Mouse (Mus musculus): Measurements from ENCODE around the gene Nmnat2. TPM values are rescaled to one million over a fixed set of nuclear protein-coding genes. Genes with fewer than 3 reads are reported as not detected.

Nmnat2 gene
- total RNA-seq (2018; cell fraction: chromatin; rRNA removed), result under 1 TPM in 1 of 26 experiments, not detected in 25; 0.63 TPM
- total RNA-seq (2018; cell fraction: cytosol; rRNA removed), result not detected
- under 1 TPM in 1 of 26 experiments, not detected in 25; 0.89 TPM for total RNA-seq (2018; cell fraction: nucleus; rRNA removed)
- polyA plus RNA-seq (2018), result not detected in 3 replicates

GRCm38 (mm10) chr1:152954821-152955523 is at the start of gene Nmnat2:
Gene Nmnat2, plus strand, starts transcription at chr1:152954993.
- no peaks in the 10 kb centered on the region for H3K79me2 ChIP-seq (ENCODE audit: inconsistent target)
- 5% methylated on average over 40 of the region's 42 CpGs for WGBS (ENCODE audit: missing documents)
- H3K36me3 ChIP-seq (ENCODE audit: inconsistent target), result no peaks in the 10 kb centered on the region
- H3K27ac ChIP-seq, result no peak within 1 kb of the TSS
- no peak within 1 kb of the TSS for H3K4me3 ChIP-seq (ENCODE audit: inconsistent target)

GRCm38 (mm10) chr1:152913483-152914460 is 41.0 kb upstream of the Nmnat2 start:
- Histone ChIP-seq H3K36me3 (ENCODE audit: inconsistent target) (no peaks in the 10 kb centered on the region), H3K79me2 (ENCODE audit: inconsistent target) (no peaks in the 10 kb centered on the region), H3K27ac (no peak overlapping the region), H3K4me3 (ENCODE audit: inconsistent target) (no peak overlapping the region)
- 97% methylated on average over 6 of the region's 6 CpGs for WGBS (ENCODE audit: missing documents)

GRCm38 (mm10) chr1:152915766-152916165 is 39.0 kb upstream of the Nmnat2 start:
- H3K36me3 ChIP-seq (ENCODE audit: inconsistent target), result no peaks in the 10 kb centered on the region
- H3K4me3 ChIP-seq (ENCODE audit: inconsistent target), result no peak overlapping the region
- WGBS (ENCODE audit: missing documents), result 91% methylated on average over 5 of the region's 5 CpGs
- H3K79me2 ChIP-seq (ENCODE audit: inconsistent target), result no peaks in the 10 kb centered on the region
- H3K27ac ChIP-seq, result no peak overlapping the region

DNA sequence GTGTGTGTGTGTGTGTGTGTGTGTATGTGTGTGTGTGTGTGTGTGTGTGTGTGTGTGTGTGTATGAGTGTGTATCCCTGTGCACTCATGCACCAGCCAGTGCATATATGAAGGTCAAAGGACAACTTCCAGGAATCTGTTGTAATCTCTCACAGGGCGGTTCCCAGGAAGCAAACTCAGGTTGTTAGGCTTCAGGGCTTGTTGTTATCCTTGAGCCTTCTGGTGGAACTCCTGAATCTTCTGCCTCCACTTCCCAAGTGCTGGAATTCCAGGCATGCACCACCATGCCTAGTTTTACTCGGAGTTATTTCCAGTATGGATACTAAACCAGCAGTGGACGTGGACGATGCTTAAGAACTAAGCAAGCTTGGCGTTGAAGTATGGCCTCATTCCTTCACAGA is 37.9 kb upstream of the Nmnat2 start:
- Histone ChIP-seq H3K79me2 (ENCODE audit: inconsistent target) (no peaks in the 10 kb centered on the region), H3K36me3 (ENCODE audit: inconsistent target) (no peaks in the 10 kb centered on the region), H3K27ac (no peak overlapping the region), H3K4me3 (ENCODE audit: inconsistent target) (no peak overlapping the region)
- WGBS (ENCODE audit: missing documents), result 97% methylated on average over 5 of the region's 5 CpGs

- no peaks in the 10 kb centered on the region for H3K36me3 ChIP-seq (ENCODE audit: inconsistent target)
- no peak overlapping the region for H3K27ac ChIP-seq
- no peaks in the 10 kb centered on the region for H3K79me2 ChIP-seq (ENCODE audit: inconsistent target)
- no peak overlapping the region for H3K4me3 ChIP-seq (ENCODE audit: inconsistent target)
- 92% methylated on average over 4 of the region's 4 CpGs for WGBS (ENCODE audit: missing documents)
Measured at GRCm38 (mm10) chr1:152917626-152918025, 37.2 kb upstream of the Nmnat2 start.

DNA sequence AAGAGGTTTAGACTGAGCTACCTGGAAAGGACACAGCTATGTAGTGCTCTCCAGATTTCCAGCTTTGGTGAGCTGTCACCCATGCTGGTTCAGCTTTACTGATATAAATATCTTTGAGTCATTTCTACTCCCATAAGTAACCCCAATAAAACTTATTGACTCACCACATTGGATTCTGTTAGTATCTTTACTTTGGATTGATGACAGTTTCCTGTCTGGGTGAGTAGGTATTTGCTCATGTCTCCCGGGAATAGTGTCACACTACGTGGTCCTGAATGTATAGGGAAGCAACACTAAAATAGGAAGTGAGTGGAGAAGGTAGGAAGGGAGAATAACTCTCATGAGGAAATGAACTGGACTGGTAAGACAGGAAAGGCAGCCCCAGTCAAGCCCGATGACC is 33.0 kb upstream of the Nmnat2 start:
- Histone ChIP-seq H3K4me3 (ENCODE audit: inconsistent target) (no peak overlapping the region), H3K79me2 (ENCODE audit: inconsistent target) (no peaks in the 10 kb centered on the region), H3K36me3 (ENCODE audit: inconsistent target) (no peaks in the 10 kb centered on the region), H3K27ac (no peak overlapping the region)
- WGBS (ENCODE audit: missing documents), result 50% methylated on average over 3 of the region's 3 CpGs

- Histone ChIP-seq H3K4me3 (ENCODE audit: inconsistent target) (no peak overlapping the region), H3K27ac (no peak overlapping the region)
Measured at GRCm38 (mm10) chr1:152933962-152934361, 20.8 kb upstream of the Nmnat2 start.

GRCm38 (mm10) chr1:152935476-152935875 is 19.3 kb upstream of the Nmnat2 start:
- H3K36me3 ChIP-seq (ENCODE audit: inconsistent target), result no peaks in the 10 kb centered on the region
- H3K79me2 ChIP-seq (ENCODE audit: inconsistent target), result no peaks in the 10 kb centered on the region
- WGBS (ENCODE audit: missing documents), result 97% methylated on average over 5 of the region's 6 CpGs
- H3K4me3 ChIP-seq (ENCODE audit: inconsistent target), result no peak overlapping the region
- no peak overlapping the region for H3K27ac ChIP-seq

More at GRCm38 (mm10) chr1:152933962-152934361, 20.8 kb upstream of the Nmnat2 start:
- Histone ChIP-seq H3K79me2 (ENCODE audit: inconsistent target) (no peaks in the 10 kb centered on the region), H3K36me3 (ENCODE audit: inconsistent target) (no peaks in the 10 kb centered on the region)
- WGBS (ENCODE audit: missing documents), result 37% methylated on average over 11 of the region's 11 CpGs

DNA sequence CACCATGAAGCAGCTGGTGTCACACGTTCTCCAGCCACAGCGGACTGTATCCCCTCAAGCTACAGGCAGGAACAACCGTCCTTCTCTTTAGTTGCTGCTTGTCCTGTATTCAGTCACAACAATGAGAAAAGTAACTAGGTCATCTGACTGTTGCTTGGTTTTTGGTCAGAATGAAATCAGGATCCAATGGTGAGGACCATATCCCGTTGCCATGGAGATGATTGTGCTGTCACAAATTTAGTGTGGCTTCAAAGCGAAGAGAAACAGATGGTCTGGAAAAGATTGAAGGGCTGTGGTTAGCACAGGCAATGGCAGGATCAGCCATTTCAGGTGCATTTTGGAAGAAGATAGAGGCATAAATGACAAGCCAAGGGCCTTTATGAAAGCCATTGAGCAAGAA is 18.4 kb upstream of the Nmnat2 start:
- no peak overlapping the region for H3K27ac ChIP-seq

DNA sequence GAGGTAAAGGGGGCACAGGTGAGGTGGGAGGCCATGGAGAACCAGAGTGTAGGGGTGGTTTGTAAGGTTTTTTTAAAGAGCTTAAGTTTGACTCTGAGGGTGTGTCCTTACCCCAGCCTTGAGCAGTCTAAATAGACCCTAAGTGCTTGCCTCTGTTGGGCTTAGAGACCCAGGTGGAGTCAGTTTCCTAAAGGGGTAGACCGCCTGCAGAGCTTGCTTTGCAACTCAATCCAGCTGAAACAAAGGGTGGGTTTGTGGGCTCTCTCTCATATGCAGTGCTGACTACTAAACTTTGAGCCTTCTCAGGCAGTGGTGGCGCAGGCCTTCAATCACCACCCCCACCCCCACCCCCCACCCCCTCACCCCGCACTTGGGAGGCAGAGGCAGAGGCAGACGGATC is 11.8 kb upstream of the Nmnat2 start:
- no peaks in the 10 kb centered on the region for H3K79me2 ChIP-seq (ENCODE audit: inconsistent target)
- no peak overlapping the region for H3K27ac ChIP-seq
- 87% methylated on average over 3 of the region's 4 CpGs for WGBS (ENCODE audit: missing documents)
- H3K36me3 ChIP-seq (ENCODE audit: inconsistent target), result no peaks in the 10 kb centered on the region
- no peak overlapping the region for H3K4me3 ChIP-seq (ENCODE audit: inconsistent target)

More for the DNA sequence above, 18.4 kb upstream of the Nmnat2 start:
- Histone ChIP-seq H3K36me3 (ENCODE audit: inconsistent target) (no peaks in the 10 kb centered on the region), H3K79me2 (ENCODE audit: inconsistent target) (no peaks in the 10 kb centered on the region), H3K4me3 (ENCODE audit: inconsistent target) (no peak overlapping the region)
- 92% methylated on average over 5 of the region's 5 CpGs for WGBS (ENCODE audit: missing documents)

DNA sequence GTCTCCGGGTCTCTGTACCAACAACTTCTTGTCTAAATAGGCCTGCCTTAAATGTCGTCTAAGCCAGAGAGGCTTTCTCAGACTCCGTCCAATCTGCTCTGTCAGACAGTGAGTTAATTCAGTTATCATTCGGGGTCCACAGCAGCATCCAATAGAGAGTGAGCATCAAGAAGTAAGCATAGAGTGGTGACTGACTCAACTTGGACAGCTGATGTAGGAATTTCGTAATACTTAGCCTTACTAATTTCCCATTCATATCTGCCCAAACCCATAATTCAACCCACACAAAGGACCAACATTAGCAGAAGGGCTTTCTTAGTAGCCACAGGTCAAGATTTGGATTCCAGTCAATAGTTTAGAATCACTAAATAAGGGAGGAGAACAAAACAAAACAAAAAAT is 626 bp upstream of the Nmnat2 start:
- WGBS (ENCODE audit: missing documents), result 84% methylated on average over 5 of the region's 5 CpGs
- Histone ChIP-seq H3K79me2 (ENCODE audit: inconsistent target) (no peaks in the 10 kb centered on the region), H3K4me3 (ENCODE audit: inconsistent target) (no peak overlapping the region), H3K36me3 (ENCODE audit: inconsistent target) (no peaks in the 10 kb centered on the region), H3K27ac (no peak overlapping the region)

DNA sequence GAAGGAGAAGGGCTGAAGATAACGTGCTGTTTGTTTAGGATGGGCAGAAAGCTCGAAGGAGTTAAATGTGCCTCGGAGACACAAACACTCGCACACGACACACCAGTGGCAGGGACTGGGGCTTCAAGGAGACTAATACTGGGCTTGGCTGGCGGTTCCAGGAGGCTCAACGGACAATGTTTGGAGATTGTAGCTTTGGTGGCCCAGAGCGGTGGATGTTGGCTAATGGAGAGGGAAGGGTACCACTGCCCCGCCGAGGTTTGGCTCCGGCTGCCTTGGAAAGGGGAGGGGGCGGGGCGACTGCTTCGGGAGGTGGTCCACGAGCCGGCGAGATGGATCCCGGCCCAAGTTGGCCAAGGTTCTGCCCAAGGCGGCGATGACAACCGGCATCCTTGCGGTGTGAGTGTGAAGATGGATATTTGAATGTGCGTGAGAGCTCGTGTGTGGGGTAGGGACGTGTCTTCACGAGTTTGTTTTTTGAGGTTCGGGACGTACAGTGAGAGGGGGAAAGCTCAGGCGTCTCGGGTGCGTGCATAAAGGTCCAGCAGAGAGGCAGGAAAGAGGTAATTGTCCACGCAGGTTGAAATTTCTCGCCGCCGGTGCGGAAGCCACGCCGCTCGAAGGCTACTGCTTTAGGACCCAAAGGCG is 895 bp downstream of the Nmnat2 start:
- H3K4me3 ChIP-seq (ENCODE audit: inconsistent target), result no peak overlapping the region
- no peaks in the 10 kb centered on the region for H3K79me2 ChIP-seq (ENCODE audit: inconsistent target)
- WGBS (ENCODE audit: missing documents), result 10% methylated on average over 39 of the region's 40 CpGs
- no peak overlapping the region for H3K27ac ChIP-seq
- no peaks in the 10 kb centered on the region for H3K36me3 ChIP-seq (ENCODE audit: inconsistent target)

GRCm38 (mm10) chr1:152956221-152956620 is 1.4 kb downstream of the Nmnat2 start:
- Histone ChIP-seq H3K27ac (no peak overlapping the region), H3K36me3 (ENCODE audit: inconsistent target) (no peaks in the 10 kb centered on the region), H3K4me3 (ENCODE audit: inconsistent target) (no peak overlapping the region), H3K79me2 (ENCODE audit: inconsistent target) (no peaks in the 10 kb centered on the region)
- WGBS (ENCODE audit: missing documents), result 7% methylated on average over 14 of the region's 14 CpGs

GRCm38 (mm10) chr1:152964344-152964743 is 9.6 kb downstream of the Nmnat2 start:
- no peak overlapping the region for H3K4me3 ChIP-seq (ENCODE audit: inconsistent target)
- H3K79me2 ChIP-seq (ENCODE audit: inconsistent target), result no peaks in the 10 kb centered on the region
- H3K36me3 ChIP-seq (ENCODE audit: inconsistent target), result no peaks in the 10 kb centered on the region
- H3K27ac ChIP-seq, result no peak overlapping the region
- 89% methylated on average over 10 of the region's 10 CpGs for WGBS (ENCODE audit: missing documents)
